Mouse (Mus musculus): ENCODE results near the gene Endov. TPM values are rescaled to one million over a fixed set of nuclear protein-coding genes. Genes with fewer than 3 reads are reported as not detected.

Gene Endov
- total RNA-seq, 2 experiments from 2014 or later = 23.6 to 25.8 TPM

- intact Hi-C loops (cut with DNase I) = no loop called here
- peak in 1 of 2 experiments; percentile 18 for DNase-seq (ENCODE audit: extremely low spot score in 1 of 2, low spot score in 2 of 2)
Observed at GRCm38 (mm10) chr11:119557940-119558869, 67.1 kb downstream of the Endov start.

- peak in 1 of 2 experiments; percentile 26 for DNase-seq (ENCODE audit: extremely low spot score in 1 of 2, low spot score in 2 of 2)
- intact Hi-C loops (cut with DNase I) = no loop called here
Observed at GRCm38 (mm10) chr11:119558870-119559610, 67.9 kb downstream of the Endov start.

Other genes starting within 250 kb of the Endov start
- 100 to 1,000 TPM; 108 to 124 TPM for gene Gaa, start 223.5 kb upstream of the Endov start, total RNA-seq (2021)
- 10 to 100 TPM; 92.3 to 98.1 TPM for gene Eif4a3, start 191.3 kb upstream of the Endov start, total RNA-seq (2021)
- under 1 TPM; 0.32 to 0.34 TPM for gene Card14, start 183.6 kb upstream of the Endov start, total RNA-seq (2021)
- gene Sgsh, start 135.8 kb upstream of the Endov start, total RNA-seq (2021) = 1 to 10 TPM; 4.7 to 6.0 TPM
- gene Slc26a11, start 135.8 kb upstream of the Endov start, total RNA-seq (2021) = 1 to 10 TPM; 4.6 to 5.2 TPM
- 1 to 10 TPM; 2.2 to 3.2 TPM for gene Rnf213, start 98.2 kb upstream of the Endov start, total RNA-seq (2021)
- gene Nptx1, start 56.4 kb downstream of the Endov start, total RNA-seq (2021) = 10 to 100 TPM; 53.0 to 60.4 TPM
- 10 to 100 TPM; 51.5 to 53.9 TPM for gene Rptor, start 111.6 kb downstream of the Endov start, total RNA-seq (2021)